Mouse (Mus musculus) C2C12 (cell line): ENCODE results near the gene Avp.

ENCODE experiments used
- CEBPB ChIP-seq: IDR thresholded peaks from one replicate; pipeline ENCODE4 v1.6.1; 2011; ENCODE audit warnings: low read depth, mild to moderate bottlenecking, control low read depth, moderate library complexity
- CTCF ChIP-seq: IDR thresholded peaks from one replicate; pipeline ENCODE4 v1.5.1; 2011; ENCODE audit not compliant: control insufficient read depth, insufficient read depth, insufficient read length
- USF1 ChIP-seq: IDR thresholded peaks from one replicate; pipeline ENCODE4 v1.6.1; 2011; ENCODE audit warnings: low read depth, mild to moderate bottlenecking, control low read depth, moderate library complexity

DNA sequence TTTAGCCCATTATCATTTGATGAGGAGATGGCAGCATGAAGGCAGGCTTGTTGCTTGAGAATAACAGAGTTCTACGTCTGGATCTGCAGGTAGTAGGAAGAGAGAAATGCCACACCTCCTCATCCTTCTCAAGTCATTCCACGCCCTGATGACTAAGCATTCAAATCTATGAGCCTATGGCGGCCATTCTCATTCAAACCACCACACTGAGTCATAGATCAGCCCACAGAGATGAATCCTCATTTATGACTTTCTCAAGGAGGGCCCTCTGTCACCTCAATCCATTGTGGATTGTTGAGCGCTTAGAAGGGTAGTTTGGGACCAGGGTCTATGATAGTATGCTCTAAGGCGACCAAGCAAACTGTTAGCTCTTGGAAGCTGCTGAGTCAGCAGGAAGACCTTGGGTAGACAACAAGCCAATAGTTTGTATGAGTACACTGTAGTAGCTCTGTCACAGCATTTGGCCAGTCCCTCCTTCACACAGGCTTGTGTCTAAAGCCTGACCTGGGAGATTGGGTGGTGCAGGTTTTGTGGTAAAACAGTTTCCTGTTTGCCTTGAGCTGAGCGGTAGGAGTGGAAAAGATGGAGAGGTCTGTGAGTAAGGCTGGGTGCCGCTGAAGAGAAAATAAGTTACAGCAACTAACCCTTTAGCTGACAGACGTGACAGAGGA is 43.3 kb downstream of the Avp start:
- TF ChIP-seq CEBPB, result no peak
- no peak for TF ChIP-seq CTCF
- TF ChIP-seq USF1, result no peak
